Mouse (Mus musculus): Measurements from ENCODE around the gene Ptbp1.

Gene Ptbp1

GRCm38 (mm10) chr10:79859116-79859515 lies 4.9 kb downstream of the Ptbp1 start:
- no peak for DNase-seq (ENCODE audit: low read depth, low spot score)

- DNase-seq (ENCODE audit: low read depth, low spot score), result no peak
These were observed 6.1 kb downstream of the Ptbp1 start for GRCm38 (mm10) chr10:79860079-79860911.

GRCm38 (mm10) chr10:79861230-79862048 lies 7.2 kb downstream of the Ptbp1 start:
- no peak for DNase-seq (ENCODE audit: low read depth, low spot score)

GRCm38 (mm10) chr10:79862049-79862788 lies 8.0 kb downstream of the Ptbp1 start:
- no peak for DNase-seq (ENCODE audit: low read depth, low spot score)

- no peak for DNase-seq (ENCODE audit: low read depth, low spot score)
These were observed 8.7 kb downstream of the Ptbp1 start for GRCm38 (mm10) chr10:79862925-79863324.

- no peak for DNase-seq (ENCODE audit: low read depth, low spot score)
These were observed 10.3 kb downstream of the Ptbp1 start for GRCm38 (mm10) chr10:79864351-79865188.

GRCm38 (mm10) chr10:79865189-79865601 lies 11.0 kb downstream of the Ptbp1 start:
- no peak for DNase-seq (ENCODE audit: low read depth, low spot score)

GRCm38 (mm10) chr10:79865801-79866295 lies 11.6 kb downstream of the Ptbp1 start:
- no peak for DNase-seq (ENCODE audit: low read depth, low spot score)

- DNase-seq (ENCODE audit: low read depth, low spot score), result no peak
These were observed 12.4 kb downstream of the Ptbp1 start for GRCm38 (mm10) chr10:79866601-79867000.

- no peak for DNase-seq (ENCODE audit: low read depth, low spot score)
These were observed 17.6 kb downstream of the Ptbp1 start for GRCm38 (mm10) chr10:79871845-79872244.

- no peak for DNase-seq (ENCODE audit: low read depth, low spot score)
These were observed 18.6 kb downstream of the Ptbp1 start for GRCm38 (mm10) chr10:79872862-79873261.

GRCm38 (mm10) chr10:79873313-79873712 lies 19.1 kb downstream of the Ptbp1 start:
- no peak for DNase-seq (ENCODE audit: low read depth, low spot score)

GRCm38 (mm10) chr10:79873715-79874289 lies 19.6 kb downstream of the Ptbp1 start:
- DNase-seq (ENCODE audit: low read depth, low spot score), result no peak

- DNase-seq (ENCODE audit: low read depth, low spot score), result no peak
These were observed 20.1 kb downstream of the Ptbp1 start, which contains the start of the genes Prtn3 and Plppr3 for GRCm38 (mm10) chr10:79874290-79874862. Gene Prtn3, plus strand, starts transcription at chr10:79874476. Gene Plppr3, minus strand, starts transcription at chr10:79874634.

- DNase-seq (ENCODE audit: low read depth, low spot score), result no peak
These were observed 22.9 kb downstream of the Ptbp1 start for GRCm38 (mm10) chr10:79877174-79877573.

- no peak for DNase-seq (ENCODE audit: low read depth, low spot score)
These were observed 23.5 kb downstream of the Ptbp1 start for GRCm38 (mm10) chr10:79877757-79878156.

- no peak for DNase-seq (ENCODE audit: low read depth, low spot score)
These were observed 25.3 kb downstream of the Ptbp1 start for GRCm38 (mm10) chr10:79879527-79879926.

- DNase-seq (ENCODE audit: low read depth, low spot score), result no peak
These were observed 26.5 kb downstream of the Ptbp1 start for GRCm38 (mm10) chr10:79880721-79881120.

- no peak for DNase-seq (ENCODE audit: low read depth, low spot score)
These were observed 27.8 kb downstream of the Ptbp1 start for GRCm38 (mm10) chr10:79881981-79882380.

Measured in retina, adult 2 months (tissue).